Mouse (Mus musculus): ENCODE measurements around the gene Tma16. TPM values are rescaled to one million over a fixed set of nuclear protein-coding genes. Genes with fewer than 3 reads are reported as not detected.

Gene Tma16
- 12.7 TPM in 2 replicates for polyA plus RNA-seq (2015; fragmentation: Nextera tagmentation; extraction: Ambion mirVana)

DNA sequence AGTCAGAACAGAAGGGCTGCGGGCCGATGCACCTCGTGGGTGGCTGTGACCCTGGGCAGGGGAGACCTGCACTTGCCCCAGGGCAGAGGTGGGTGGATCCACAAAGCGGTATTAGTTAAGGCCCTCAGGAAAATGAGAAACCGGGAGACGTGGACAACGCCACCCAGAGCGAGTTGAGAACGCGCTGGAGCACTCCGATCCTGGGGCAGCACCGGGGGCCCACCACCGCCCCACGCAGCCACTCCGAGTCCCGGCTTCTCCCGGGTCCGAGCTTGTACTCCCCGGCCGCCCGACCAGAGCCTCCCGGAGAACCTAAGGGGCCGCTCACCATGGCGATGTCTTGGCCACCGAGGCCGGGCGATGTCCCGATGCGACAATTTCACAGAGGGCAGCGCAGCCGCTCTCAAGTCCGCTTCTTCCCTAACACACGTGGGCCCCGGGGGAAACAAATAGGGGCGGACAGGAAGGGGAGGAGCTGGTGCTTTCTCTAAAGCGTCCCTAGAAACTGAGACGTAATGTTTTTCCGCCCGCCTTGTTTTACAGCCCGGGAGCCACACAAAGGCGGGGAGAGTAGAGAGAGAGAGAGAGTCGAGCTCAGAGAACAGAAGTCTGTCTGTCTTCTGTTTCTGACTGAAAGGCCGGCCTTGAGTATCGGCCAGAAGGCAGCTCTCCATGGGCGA lies at the start of gene Tma16:
Gene Tma16, minus strand, starts transcription at position 447 of the 680 bp plus-strand sequence.
- under 1% methylated on average over 45 of the region's 45 CpGs for WGBS
- ATAC-seq: peak; percentile 98
- no peaks in the 10 kb centered on the region for H3K27me3 ChIP-seq (replicated peaks; ENCODE audit: control insufficient read depth, insufficient read depth, low read length)

DNA sequence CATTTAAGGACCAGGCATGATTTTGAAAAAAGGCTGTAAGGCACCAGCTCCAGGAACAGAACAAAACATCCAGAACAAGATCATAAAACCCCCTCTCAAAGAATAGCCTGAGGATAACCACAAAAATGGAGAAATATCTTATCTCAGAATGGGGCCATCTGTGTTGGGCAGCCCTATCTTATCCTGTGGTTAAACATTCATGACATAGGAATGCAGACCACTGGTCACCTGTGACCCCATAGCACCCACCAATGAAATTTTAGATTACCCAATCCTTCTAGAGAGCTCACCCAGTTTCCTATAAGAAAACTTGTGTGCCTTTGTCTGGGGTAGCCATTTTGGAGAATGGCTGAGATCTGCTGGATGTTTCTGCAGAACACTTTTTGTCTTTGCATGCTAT lies 34.2 kb upstream of the Tma16 start:
- H3K27ac ChIP-seq (ENCODE audit: low read length): no peak overlapping the region
- no peaks in the 10 kb centered on the region for H3K27me3 ChIP-seq (replicated peaks; ENCODE audit: control insufficient read depth, insufficient read depth, low read length)
- no peak overlapping the region for H3K9ac ChIP-seq (replicated peaks; ENCODE audit: low read depth, low read length)
- no peaks in the 10 kb centered on the region for H3K9me3 ChIP-seq (ENCODE audit: control insufficient read depth, low read length)
- H3K4me1 ChIP-seq (replicated peaks; ENCODE audit: control insufficient read depth, insufficient read depth, low read length): no peaks in the 10 kb centered on the region
- no peak overlapping the region for H3K4me2 ChIP-seq (ENCODE audit: low read length)
- no peak overlapping the region for H3K4me3 ChIP-seq (replicated peaks; ENCODE audit: low read length)
- H3K36me3 ChIP-seq (ENCODE audit: control insufficient read depth, insufficient read depth): no peaks in the 10 kb centered on the region
- no peak for ATAC-seq

More for the DNA sequence above, at the start of gene Tma16:
- peaks cover 5% of the 10 kb centered on the region; the same call in 1 of the 2 replicates for H3K36me3 ChIP-seq (ENCODE audit: control insufficient read depth, insufficient read depth)
- peak within 1 kb of the TSS; percentile 78 for H3K27ac ChIP-seq (ENCODE audit: low read length)
- peak within 1 kb of the TSS; percentile 96 for H3K4me3 ChIP-seq (replicated peaks; ENCODE audit: low read length)
- H3K4me2 ChIP-seq (ENCODE audit: low read length): peak within 1 kb of the TSS; percentile 75
- peaks cover 7% of the 10 kb centered on the region for H3K4me1 ChIP-seq (replicated peaks; ENCODE audit: control insufficient read depth, insufficient read depth, low read length)
- H3K9ac ChIP-seq (replicated peaks; ENCODE audit: low read depth, low read length): peak within 1 kb of the TSS; percentile 89
- H3K9me3 ChIP-seq (ENCODE audit: control insufficient read depth, low read length): no peaks in the 10 kb centered on the region

DNA sequence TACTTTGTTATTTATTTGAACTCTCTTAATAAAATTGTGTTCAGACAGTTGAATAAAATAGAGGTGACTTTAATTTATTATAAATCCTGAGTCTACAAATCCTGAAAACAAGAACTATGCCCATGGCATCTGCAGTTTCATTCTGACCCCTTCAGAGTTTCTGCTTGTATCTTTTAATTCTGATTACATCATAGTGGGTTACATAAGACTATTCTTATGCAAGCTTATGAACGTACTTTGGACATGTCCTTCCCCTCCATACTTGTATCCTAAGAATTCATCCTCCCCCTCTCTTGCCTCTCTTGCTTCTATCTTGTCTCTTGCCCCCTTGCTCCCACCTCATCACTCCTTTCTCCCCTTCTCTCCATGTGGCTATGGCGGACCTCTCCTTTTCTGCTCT lies 32.8 kb upstream of the Tma16 start:
- Histone ChIP-seq H3K9ac (replicated peaks; ENCODE audit: low read depth, low read length) (no peak overlapping the region), H3K27ac (ENCODE audit: low read length) (no peak overlapping the region), H3K4me1 (replicated peaks; ENCODE audit: control insufficient read depth, insufficient read depth, low read length) (no peaks in the 10 kb centered on the region), H3K4me2 (ENCODE audit: low read length) (no peak overlapping the region), H3K9me3 (ENCODE audit: control insufficient read depth, low read length) (no peaks in the 10 kb centered on the region), H3K27me3 (replicated peaks; ENCODE audit: control insufficient read depth, insufficient read depth, low read length) (no peaks in the 10 kb centered on the region), H3K4me3 (replicated peaks; ENCODE audit: low read length) (no peak overlapping the region), H3K36me3 (ENCODE audit: control insufficient read depth, insufficient read depth) (no peaks in the 10 kb centered on the region)
- no peak for ATAC-seq
- 76% methylated on average over 2 of the region's 2 CpGs for WGBS

DNA sequence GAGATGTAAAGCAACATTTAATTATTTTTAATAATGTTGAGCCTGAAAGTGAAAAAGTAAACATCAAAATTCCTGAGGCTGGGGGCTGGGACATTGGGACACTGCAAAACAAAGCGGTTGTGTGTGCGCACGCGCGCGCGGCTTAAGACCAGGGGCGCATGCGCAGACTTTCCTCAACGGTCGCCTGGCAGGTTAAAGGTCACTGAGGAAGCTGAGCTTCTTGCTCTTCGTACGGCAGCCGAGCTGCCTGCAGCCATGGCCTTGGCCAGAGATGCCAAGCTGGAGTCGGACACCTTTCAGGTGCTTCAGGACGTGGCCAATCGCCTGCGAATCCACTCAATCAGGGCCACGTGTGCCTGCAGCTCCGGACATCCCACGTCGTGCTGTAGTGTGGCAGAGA lies 25.2 kb upstream of the Tma16 start, which contains the start of gene Tktl2:
Gene Tktl2, plus strand, starts transcription at position 220 of the 400 bp plus-strand sequence.
- H3K27ac ChIP-seq (ENCODE audit: low read length): no peak within 1 kb of the TSS
- H3K4me1 ChIP-seq (replicated peaks; ENCODE audit: control insufficient read depth, insufficient read depth, low read length): no peaks in the 10 kb centered on the region
- no peak within 1 kb of the TSS for H3K9ac ChIP-seq (replicated peaks; ENCODE audit: low read depth, low read length)
- no peaks in the 10 kb centered on the region for H3K36me3 ChIP-seq (ENCODE audit: control insufficient read depth, insufficient read depth)
- no peak within 1 kb of the TSS for H3K4me2 ChIP-seq (ENCODE audit: low read length)
- H3K9me3 ChIP-seq (ENCODE audit: control insufficient read depth, low read length): no peaks in the 10 kb centered on the region
- 98% methylated on average over 22 of the region's 22 CpGs for WGBS
- H3K4me3 ChIP-seq (replicated peaks; ENCODE audit: low read length): no peak within 1 kb of the TSS
- ATAC-seq: no peak
- no peaks in the 10 kb centered on the region for H3K27me3 ChIP-seq (replicated peaks; ENCODE audit: control insufficient read depth, insufficient read depth, low read length)

DNA sequence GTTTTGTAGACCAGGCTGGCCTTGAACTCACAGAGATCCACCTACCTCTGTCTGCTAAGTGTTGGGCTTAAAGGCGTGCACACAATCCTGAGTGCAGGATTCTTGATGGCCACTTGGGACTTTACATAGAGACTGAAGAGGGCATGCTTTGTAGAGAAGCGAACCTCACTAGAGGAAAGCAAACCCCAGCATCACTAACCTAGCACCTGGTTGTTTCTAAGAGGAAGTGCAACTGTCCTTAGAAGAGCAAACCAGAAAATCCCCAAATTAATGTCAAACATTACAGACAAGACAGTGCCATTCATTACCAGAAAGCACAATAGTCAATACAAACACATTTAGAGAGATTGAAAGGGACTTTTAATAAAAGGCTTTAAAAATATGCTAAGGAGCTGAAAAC lies 17.1 kb upstream of the Tma16 start:
- 83% methylated on average over 2 of the region's 2 CpGs for WGBS
- H3K4me1 ChIP-seq (replicated peaks; ENCODE audit: control insufficient read depth, insufficient read depth, low read length): no peaks in the 10 kb centered on the region

DNA sequence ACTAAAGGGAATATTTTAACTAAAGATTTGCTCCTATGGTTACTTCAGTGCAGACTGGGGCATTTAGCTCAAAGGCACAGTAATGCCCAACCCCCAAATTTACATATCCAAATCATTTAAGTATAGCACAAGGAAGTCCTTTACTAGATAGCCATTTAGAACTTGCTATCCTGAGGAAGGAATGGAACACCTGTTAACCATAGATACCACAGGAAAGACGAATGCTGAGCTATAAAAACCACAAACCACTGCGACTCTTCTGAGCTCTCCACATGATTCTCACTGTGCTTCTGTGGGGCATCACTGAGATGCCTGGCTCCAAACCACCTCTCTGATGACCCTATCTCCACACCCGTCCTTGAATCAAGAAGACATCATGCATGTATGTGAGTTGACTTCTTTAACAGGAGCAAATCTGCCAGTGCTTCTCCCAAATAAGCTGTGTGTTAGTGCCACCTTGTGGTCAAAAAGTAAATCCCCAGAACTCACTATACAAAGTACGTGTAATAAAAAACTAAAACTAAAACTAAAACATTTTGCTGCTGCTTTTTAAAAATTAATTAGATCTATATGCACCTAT lies 10.8 kb upstream of the Tma16 start:
- Histone ChIP-seq H3K4me3 (replicated peaks; ENCODE audit: low read length) (no peak overlapping the region), H3K4me1 (replicated peaks; ENCODE audit: control insufficient read depth, insufficient read depth, low read length) (no peaks in the 10 kb centered on the region), H3K9ac (replicated peaks; ENCODE audit: low read depth, low read length) (no peak overlapping the region), H3K4me2 (ENCODE audit: low read length) (no peak overlapping the region), H3K27me3 (replicated peaks; ENCODE audit: control insufficient read depth, insufficient read depth, low read length) (no peaks in the 10 kb centered on the region), H3K27ac (ENCODE audit: low read length) (no peak overlapping the region), H3K36me3 (ENCODE audit: control insufficient read depth, insufficient read depth) (no peaks in the 10 kb centered on the region), H3K9me3 (ENCODE audit: control insufficient read depth, low read length) (no peaks in the 10 kb centered on the region)
- ATAC-seq: peak; percentile 70
- 40% methylated on average over 4 of the region's 4 CpGs for WGBS

More for the DNA sequence above, 17.1 kb upstream of the Tma16 start:
- H3K27ac ChIP-seq (ENCODE audit: low read length): no peak overlapping the region
- H3K4me3 ChIP-seq (replicated peaks; ENCODE audit: low read length): no peak overlapping the region
- H3K4me2 ChIP-seq (ENCODE audit: low read length): no peak overlapping the region
- no peak overlapping the region for H3K9ac ChIP-seq (replicated peaks; ENCODE audit: low read depth, low read length)
- no peak for ATAC-seq
- no peaks in the 10 kb centered on the region for H3K27me3 ChIP-seq (replicated peaks; ENCODE audit: control insufficient read depth, insufficient read depth, low read length)
- no peaks in the 10 kb centered on the region for H3K9me3 ChIP-seq (ENCODE audit: control insufficient read depth, low read length)
- no peaks in the 10 kb centered on the region for H3K36me3 ChIP-seq (ENCODE audit: control insufficient read depth, insufficient read depth)

DNA sequence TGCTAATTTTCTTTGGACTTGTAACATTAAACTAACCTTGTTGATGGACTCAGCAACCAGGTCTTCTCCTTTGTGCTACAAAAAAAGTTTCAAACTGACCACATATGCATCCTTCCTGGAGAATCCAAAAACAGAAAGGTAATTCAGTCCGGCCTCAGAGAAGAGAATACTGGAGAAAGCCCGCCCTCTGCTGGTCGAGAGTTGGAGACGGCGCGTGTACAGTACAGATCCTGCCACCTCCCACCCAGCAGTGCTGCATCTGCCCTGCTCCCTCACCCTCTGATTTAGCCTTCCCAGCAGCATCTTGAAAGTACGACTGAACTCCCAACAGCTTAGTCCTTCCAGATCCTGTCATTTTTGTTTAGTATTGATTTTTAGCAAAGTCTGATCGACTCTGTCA lies 9.4 kb upstream of the Tma16 start:
- Histone ChIP-seq H3K36me3 (ENCODE audit: control insufficient read depth, insufficient read depth) (no peaks in the 10 kb centered on the region), H3K4me1 (replicated peaks; ENCODE audit: control insufficient read depth, insufficient read depth, low read length) (no peaks in the 10 kb centered on the region), H3K9me3 (ENCODE audit: control insufficient read depth, low read length) (no peaks in the 10 kb centered on the region), H3K4me3 (replicated peaks; ENCODE audit: low read length) (no peak overlapping the region), H3K27ac (ENCODE audit: low read length) (no peak overlapping the region), H3K4me2 (ENCODE audit: low read length) (no peak overlapping the region), H3K9ac (replicated peaks; ENCODE audit: low read depth, low read length) (no peak overlapping the region), H3K27me3 (replicated peaks; ENCODE audit: control insufficient read depth, insufficient read depth, low read length) (no peaks in the 10 kb centered on the region)
- WGBS: 9% methylated on average over 8 of the region's 8 CpGs
- ATAC-seq: peak; percentile 87

DNA sequence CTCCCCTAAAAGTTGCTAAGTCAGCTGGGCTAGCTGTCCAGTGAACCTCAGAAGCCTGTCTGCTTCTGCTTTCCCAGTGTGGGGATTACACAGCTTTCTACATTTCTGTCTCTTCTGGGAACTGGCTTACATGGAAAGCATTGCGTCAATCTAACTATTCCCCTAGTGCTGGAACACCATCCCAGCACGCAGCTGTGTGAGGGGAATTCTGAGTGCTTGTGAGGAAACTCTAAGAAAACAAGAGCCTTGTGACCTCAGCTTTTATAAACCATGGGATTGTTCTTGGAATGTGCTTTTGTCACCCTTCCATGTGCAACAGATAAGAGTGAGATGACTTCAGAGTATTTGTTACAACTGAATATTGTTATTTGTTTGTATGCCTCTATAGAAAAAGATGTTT lies 8.2 kb upstream of the Tma16 start:
- no peak overlapping the region for H3K4me2 ChIP-seq (ENCODE audit: low read length)
- 78% methylated on average over 2 of the region's 2 CpGs for WGBS
- no peak overlapping the region for H3K27ac ChIP-seq (ENCODE audit: low read length)
- no peak overlapping the region for H3K4me3 ChIP-seq (replicated peaks; ENCODE audit: low read length)
- H3K9ac ChIP-seq (replicated peaks; ENCODE audit: low read depth, low read length): no peak overlapping the region
- no peaks in the 10 kb centered on the region for H3K27me3 ChIP-seq (replicated peaks; ENCODE audit: control insufficient read depth, insufficient read depth, low read length)
- H3K36me3 ChIP-seq (ENCODE audit: control insufficient read depth, insufficient read depth): no peaks in the 10 kb centered on the region
- no peaks in the 10 kb centered on the region for H3K4me1 ChIP-seq (replicated peaks; ENCODE audit: control insufficient read depth, insufficient read depth, low read length)
- ATAC-seq: no peak
- no peaks in the 10 kb centered on the region for H3K9me3 ChIP-seq (ENCODE audit: control insufficient read depth, low read length)

DNA sequence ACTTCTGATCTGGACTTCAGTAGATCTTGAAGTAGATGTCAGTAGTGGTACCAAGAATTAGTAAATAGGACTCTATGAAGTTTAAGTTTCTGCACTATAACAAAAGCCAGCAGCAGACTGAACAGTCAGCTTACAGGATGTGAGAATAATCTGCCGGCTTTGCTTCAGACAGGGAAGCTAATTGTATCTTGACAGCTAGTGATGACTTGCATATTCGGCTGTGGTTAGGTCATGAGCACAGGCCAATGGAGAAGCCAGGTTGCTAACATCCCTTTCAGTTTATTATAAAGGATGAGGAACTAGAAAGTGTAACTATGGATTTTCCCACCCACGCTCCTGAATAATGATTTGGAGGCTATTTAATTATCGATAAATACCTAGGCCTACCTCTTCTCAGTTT lies 4.3 kb upstream of the Tma16 start:
- ATAC-seq: no peak
- no peaks in the 10 kb centered on the region for H3K36me3 ChIP-seq (ENCODE audit: control insufficient read depth, insufficient read depth)
- WGBS: 88% methylated on average over 4 of the region's 4 CpGs

More for the DNA sequence above, 4.3 kb upstream of the Tma16 start:
- H3K27me3 ChIP-seq (replicated peaks; ENCODE audit: control insufficient read depth, insufficient read depth, low read length): no peaks in the 10 kb centered on the region
- H3K4me3 ChIP-seq (replicated peaks; ENCODE audit: low read length): no peak overlapping the region
- H3K27ac ChIP-seq (ENCODE audit: low read length): no peak overlapping the region
- H3K4me2 ChIP-seq (ENCODE audit: low read length): no peak overlapping the region
- H3K9me3 ChIP-seq (ENCODE audit: control insufficient read depth, low read length): no peaks in the 10 kb centered on the region
- H3K9ac ChIP-seq (replicated peaks; ENCODE audit: low read depth, low read length): no peak overlapping the region
- H3K4me1 ChIP-seq (replicated peaks; ENCODE audit: control insufficient read depth, insufficient read depth, low read length): peaks cover under 1% of the 10 kb centered on the region
